Mouse (Mus musculus) liver, embryonic 15.5 days (tissue): Measurements from ENCODE around the gene Ola1. TPM values are rescaled to one million over a fixed set of nuclear protein-coding genes. Genes with fewer than 3 reads are reported as not detected.

Experiments
- ATAC-seq: fragments of 200-750 bp; cut with Nextera tagmentation; 2 replicates; pipeline ENCODE4 v1.8.0; 2017; ENCODE audit warnings: moderate number of reproducible peaks, mild to moderate bottlenecking, moderate library complexity; ENCODE audit not compliant: insufficient read depth
- H3K27ac ChIP-seq: fragments of 300-500 bp; sonication (generic); replicated peaks from 2 replicates; pipeline ENCODE4 v1.5.1; 2015; ENCODE audit warnings: mild to moderate bottlenecking, inconsistent platforms
- H3K27me3 ChIP-seq: fragments of 300-500 bp; sonication (generic); 2 replicates; pipeline ENCODE4 v1.6.1; 2015; ENCODE audit warnings: mild to moderate bottlenecking, inconsistent platforms
- H3K36me3 ChIP-seq: fragments of 300-500 bp; sonication (generic); replicated peaks from 2 replicates; pipeline ENCODE4 v1.6.1; 2015; ENCODE audit warnings: moderate library complexity, mild to moderate bottlenecking, inconsistent platforms
- H3K4me1 ChIP-seq: fragments of 300-500 bp; sonication (generic); replicated peaks from 2 replicates; pipeline ENCODE4 v1.6.1; 2015; ENCODE audit warnings: inconsistent platforms
- H3K4me2 ChIP-seq: fragments of 300-500 bp; sonication (generic); 2 replicates; pipeline ENCODE4 v1.6.1; 2015; ENCODE audit warnings: moderate library complexity, mild to moderate bottlenecking, inconsistent platforms
- H3K4me3 ChIP-seq: fragments of 300-500 bp; sonication (generic); replicated peaks from 2 replicates; pipeline ENCODE4 v1.5.1; 2015; ENCODE audit warnings: mild to moderate bottlenecking, inconsistent platforms
- H3K9ac ChIP-seq: fragments of 300-500 bp; sonication (generic); 2 replicates; pipeline ENCODE4 v1.6.1; 2015; ENCODE audit warnings: moderate library complexity, mild to moderate bottlenecking, inconsistent platforms
- H3K9me3 ChIP-seq: fragments of 300-500 bp; sonication (generic); replicated peaks from 2 replicates; pipeline ENCODE4 v1.6.1; 2016; ENCODE audit warnings: inconsistent platforms
- WGBS: fragments of 180-500 bp; shearing (Covaris S2); methylation state at CpG from one replicate; pipeline ENCODE4 v1.1.7; 2015; ENCODE audit warnings: mixed read lengths; ENCODE audit not compliant: insufficient replicate concordance; 5-methylcytosine and 5-hydroxymethylcytosine counted together
- polyA plus RNA-seq: library from polyadenylated mRNA; unstranded; fragments of >200 nt; fragmentation: Nextera tagmentation; extraction: Ambion mirVana; gene quantifications from 2 replicates; pipeline ENCODE4 v1.2.1, GENCODE M21; 2015

The Ola1 gene
- 30.9 and 41.7 TPM in 2 replicates for polyA plus RNA-seq

DNA sequence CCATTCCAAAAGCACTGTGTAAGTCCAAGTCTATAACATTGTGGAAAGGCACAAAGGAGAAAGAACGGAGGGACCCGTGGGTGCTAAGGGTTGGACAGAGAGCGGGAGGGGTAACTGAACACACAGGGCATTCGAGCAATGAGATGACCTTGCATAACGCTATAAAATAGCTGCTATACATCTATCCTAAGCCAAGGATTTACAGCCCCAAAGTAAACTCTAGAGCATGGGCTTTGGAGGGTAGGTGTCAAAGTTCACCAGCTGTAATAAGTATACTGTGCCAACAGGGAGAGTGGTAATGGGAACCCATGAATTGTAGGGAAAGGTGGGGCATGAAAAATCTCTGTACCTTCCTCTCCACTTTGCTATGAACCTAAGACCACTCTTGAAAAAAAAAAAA, at the start of gene Ola1:
Ola1 (minus strand) TSS at position 12 of the 400 bp plus-strand sequence.
- peaks cover 5% of the 10 kb centered on the region for H3K4me1 ChIP-seq
- no peaks in the 10 kb centered on the region for H3K36me3 ChIP-seq
- 0 out of 2 replicates have a peak, but pooled peaks cover 7% of the 10 kb centered on the region for H3K27me3 ChIP-seq
- no peak within 1 kb of the TSS for H3K4me3 ChIP-seq
- 68% methylated on average over 5 of the region's 5 CpGs for WGBS
- H3K9ac ChIP-seq = no peak within 1 kb of the TSS
- no peaks in the 10 kb centered on the region for H3K9me3 ChIP-seq
- no peak for ATAC-seq
- H3K27ac ChIP-seq = no peak within 1 kb of the TSS
- H3K4me2 ChIP-seq = no peak within 1 kb of the TSS

DNA sequence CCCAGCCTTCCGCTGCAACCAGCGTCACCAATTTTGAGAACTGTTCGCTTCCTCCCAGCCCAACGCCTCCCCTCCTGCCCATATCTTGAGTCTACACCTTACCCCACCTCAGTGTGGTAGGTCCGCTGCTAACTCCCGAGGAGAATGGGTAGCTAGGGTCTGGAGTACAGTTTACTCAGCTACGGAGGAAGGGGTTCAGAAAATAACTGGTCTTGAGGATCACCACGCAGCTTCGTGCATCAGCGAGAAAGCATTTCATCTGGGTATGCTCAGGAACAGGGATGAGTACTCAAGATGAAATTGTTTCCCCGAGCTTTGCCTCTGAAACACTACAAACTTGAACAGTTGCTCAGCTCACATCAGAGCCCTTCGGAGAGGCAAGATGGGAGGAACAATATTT, 49.6 kb upstream of the Ola1 start:
- WGBS = 1% methylated on average over 12 of the region's 12 CpGs
- Histone ChIP-seq H3K4me2 (no peak overlapping the region), H3K4me1 (peaks cover 42% of the 10 kb centered on the region), H3K4me3 (no peak overlapping the region), H3K27ac (no peak overlapping the region), H3K27me3 (peaks cover 99% of the 10 kb centered on the region), H3K9me3 (no peaks in the 10 kb centered on the region), H3K36me3 (no peaks in the 10 kb centered on the region), H3K9ac (no peak overlapping the region)
- no peak for ATAC-seq

DNA sequence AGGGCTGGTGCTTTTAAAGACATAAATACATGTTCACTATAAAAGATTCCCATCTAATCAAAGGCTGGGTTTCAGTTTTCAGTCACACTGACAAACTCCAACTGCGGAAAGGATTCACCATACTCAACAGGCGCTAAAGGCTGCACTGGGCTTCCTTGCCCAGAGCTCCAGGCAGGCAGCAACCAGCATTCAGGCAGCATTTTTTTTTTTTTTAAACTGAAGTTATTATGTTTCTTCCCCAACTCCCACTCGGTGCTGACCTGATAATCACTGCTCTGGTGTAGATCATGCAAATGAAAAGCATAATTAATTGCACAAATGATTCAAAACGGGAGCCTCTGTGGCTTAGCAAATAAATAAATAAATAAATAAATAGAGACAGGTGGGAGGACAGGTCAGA, 49.1 kb upstream of the Ola1 start:
- 6% methylated on average over 4 of the region's 4 CpGs for WGBS
- Histone ChIP-seq H3K4me2 (no peak overlapping the region), H3K27me3 (peaks cover 99% of the 10 kb centered on the region), H3K4me3 (no peak overlapping the region), H3K4me1 (peaks cover 39% of the 10 kb centered on the region), H3K9ac (no peak overlapping the region), H3K9me3 (no peaks in the 10 kb centered on the region), H3K27ac (no peak overlapping the region), H3K36me3 (no peaks in the 10 kb centered on the region)
- ATAC-seq = no peak

DNA sequence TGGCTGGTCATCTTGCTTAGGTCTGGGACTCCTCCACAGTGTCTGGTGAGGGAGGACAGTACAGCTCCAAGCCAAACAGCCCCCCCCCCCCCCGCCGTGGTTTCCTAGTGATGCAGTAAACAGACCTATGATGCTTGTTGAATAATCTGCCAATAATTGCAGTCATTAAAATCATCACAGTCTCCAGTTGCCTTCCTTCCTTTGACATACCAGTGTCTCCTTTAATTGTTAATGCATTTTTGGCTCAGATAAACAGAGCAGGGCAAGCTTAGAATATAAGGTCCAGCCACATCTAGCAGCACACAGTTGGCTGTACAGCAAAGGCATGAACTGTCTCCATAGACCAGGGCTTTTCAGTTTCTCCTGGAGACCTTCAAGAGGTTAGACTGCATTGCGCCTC, 48.5 kb upstream of the Ola1 start:
- Histone ChIP-seq H3K4me2 (no peak overlapping the region), H3K36me3 (no peaks in the 10 kb centered on the region), H3K27ac (no peak overlapping the region), H3K4me1 (peaks cover 33% of the 10 kb centered on the region), H3K4me3 (no peak overlapping the region), H3K9me3 (no peaks in the 10 kb centered on the region), H3K9ac (no peak overlapping the region), H3K27me3 (peaks cover 99% of the 10 kb centered on the region)
- ATAC-seq = no peak
- 16% methylated on average over 3 of the region's 3 CpGs for WGBS

DNA sequence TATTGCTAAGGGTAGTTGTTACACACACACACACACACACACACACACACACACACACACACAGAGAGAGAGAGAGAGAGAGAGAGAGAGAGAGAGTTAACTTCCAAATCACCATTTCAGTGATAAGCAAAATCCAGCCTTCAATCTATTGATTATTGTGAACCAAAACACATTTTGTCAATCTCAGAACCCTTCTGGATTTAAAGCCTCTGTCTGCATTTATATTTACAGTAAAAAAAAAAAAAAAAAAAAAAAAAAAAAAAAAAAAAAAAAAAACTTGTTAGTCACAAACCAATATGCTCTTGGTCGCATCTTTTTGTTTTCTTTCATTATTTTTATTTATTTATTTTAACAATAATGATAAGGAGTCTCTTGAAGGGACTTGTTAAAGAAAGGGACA, 47.9 kb upstream of the Ola1 start:
- H3K4me3 ChIP-seq = no peak overlapping the region
- H3K4me2 ChIP-seq = no peak overlapping the region
- peaks cover 28% of the 10 kb centered on the region for H3K4me1 ChIP-seq
- no peak overlapping the region for H3K27ac ChIP-seq
- ATAC-seq = no peak
- no peak overlapping the region for H3K9ac ChIP-seq
- 28% methylated on average over 1 of the region's 1 CpGs for WGBS
- H3K27me3 ChIP-seq = peaks cover 99% of the 10 kb centered on the region
- H3K9me3 ChIP-seq = no peaks in the 10 kb centered on the region
- no peaks in the 10 kb centered on the region for H3K36me3 ChIP-seq

DNA sequence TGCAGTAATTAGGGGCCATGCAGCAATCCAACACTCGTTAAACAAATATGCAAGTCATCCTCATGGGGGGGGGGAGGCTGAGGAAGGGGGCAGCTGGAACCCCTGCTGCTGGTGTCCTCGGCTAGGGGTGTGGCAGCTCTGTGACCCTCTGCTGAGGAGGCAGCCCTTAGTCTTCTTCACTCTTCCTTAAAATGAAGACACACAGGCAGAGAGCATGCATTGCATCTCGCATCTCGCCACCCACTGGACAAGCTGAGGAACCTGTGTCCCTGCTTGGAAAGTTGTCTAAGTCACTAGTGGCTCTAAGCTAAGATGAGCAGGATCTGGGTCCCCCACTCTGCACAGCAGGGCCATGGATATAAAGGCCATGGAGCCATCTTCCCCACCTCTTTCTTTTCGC, 47.3 kb upstream of the Ola1 start:
- no peaks in the 10 kb centered on the region for H3K36me3 ChIP-seq
- H3K4me2 ChIP-seq = no peak overlapping the region
- WGBS = 6% methylated on average over 5 of the region's 5 CpGs
- no peak overlapping the region for H3K9ac ChIP-seq
- no peaks in the 10 kb centered on the region for H3K9me3 ChIP-seq
- H3K4me1 ChIP-seq = peaks cover 22% of the 10 kb centered on the region
- no peak for ATAC-seq
- H3K27me3 ChIP-seq = peaks cover 97% of the 10 kb centered on the region
- no peak overlapping the region for H3K4me3 ChIP-seq
- H3K27ac ChIP-seq = no peak overlapping the region

DNA sequence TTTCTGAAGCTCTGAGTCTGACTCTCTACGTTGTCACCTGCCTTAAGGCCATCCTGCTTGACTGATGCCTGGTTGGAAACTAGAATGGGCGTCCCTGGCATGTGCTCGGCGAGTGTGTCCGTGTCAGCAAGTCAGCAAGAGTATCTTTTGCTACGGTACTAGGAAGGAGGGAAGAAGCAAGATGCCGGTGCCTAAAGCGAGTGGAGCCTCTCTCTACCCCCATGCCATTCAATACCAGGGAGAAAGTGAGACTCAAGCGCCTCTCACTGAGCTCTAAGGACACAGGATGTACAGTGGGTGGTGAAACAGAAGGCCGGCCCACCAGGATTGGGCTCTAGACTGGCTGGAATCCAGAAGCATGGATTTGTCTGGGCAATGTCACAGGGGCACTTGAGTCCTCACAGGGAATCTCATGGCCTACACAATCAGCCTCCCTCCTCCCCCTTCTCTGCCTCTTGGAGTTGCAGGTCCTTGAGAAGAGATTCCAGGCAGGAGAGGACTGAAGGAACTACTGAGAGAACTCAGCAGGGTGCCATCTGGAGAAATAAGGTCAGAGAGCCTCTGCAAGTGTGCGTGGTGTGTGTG, 46.0 kb upstream of the Ola1 start:
- no peak for ATAC-seq
- 5% methylated on average over 11 of the region's 11 CpGs for WGBS
- Histone ChIP-seq H3K9ac (no peak overlapping the region), H3K4me2 (no peak overlapping the region), H3K4me1 (peaks cover 12% of the 10 kb centered on the region), H3K27ac (no peak overlapping the region), H3K9me3 (no peaks in the 10 kb centered on the region), H3K36me3 (no peaks in the 10 kb centered on the region), H3K27me3 (peaks cover 87% of the 10 kb centered on the region), H3K4me3 (no peak overlapping the region)

DNA sequence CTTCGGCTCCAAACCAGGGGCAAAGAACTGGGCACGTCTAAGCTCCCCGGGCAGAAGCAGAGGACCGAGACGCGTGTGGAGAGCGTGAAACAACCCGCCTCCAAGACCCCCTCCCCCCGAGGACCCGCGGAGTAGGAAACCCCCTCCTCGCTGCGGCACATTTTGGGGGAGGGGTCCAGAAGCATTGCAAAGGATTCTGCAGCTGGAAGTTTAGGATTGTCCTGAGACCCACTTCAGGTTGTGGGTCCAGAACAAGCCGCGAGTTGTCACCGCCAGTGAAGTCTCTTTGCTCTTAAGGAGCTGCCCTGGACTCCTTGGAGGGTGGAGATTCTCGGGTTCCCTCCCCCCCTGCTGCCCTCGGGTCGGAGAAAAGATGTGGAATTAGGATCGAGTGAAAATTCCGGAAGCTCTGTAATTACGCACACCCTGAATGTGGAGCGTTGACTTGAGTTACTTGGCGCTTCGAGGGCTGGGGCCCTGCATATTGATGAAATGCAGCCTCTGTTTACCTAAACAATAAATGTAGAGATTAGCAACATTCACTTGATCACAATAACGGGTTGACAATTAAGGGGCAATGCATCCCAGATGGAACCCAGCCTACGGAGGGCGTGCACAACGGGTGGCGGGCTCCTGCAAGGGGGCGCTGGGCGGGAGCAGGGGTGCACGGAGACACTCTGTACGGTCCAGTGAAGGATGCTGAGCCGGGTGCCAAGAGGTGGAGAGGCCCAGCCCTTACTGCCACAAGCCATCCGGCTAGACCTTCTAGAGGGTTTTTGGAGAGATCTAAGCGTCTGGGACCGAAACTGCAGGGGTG, 45.3 kb upstream of the Ola1 start:
- no peak for ATAC-seq
- WGBS = 2% methylated on average over 38 of the region's 38 CpGs

DNA sequence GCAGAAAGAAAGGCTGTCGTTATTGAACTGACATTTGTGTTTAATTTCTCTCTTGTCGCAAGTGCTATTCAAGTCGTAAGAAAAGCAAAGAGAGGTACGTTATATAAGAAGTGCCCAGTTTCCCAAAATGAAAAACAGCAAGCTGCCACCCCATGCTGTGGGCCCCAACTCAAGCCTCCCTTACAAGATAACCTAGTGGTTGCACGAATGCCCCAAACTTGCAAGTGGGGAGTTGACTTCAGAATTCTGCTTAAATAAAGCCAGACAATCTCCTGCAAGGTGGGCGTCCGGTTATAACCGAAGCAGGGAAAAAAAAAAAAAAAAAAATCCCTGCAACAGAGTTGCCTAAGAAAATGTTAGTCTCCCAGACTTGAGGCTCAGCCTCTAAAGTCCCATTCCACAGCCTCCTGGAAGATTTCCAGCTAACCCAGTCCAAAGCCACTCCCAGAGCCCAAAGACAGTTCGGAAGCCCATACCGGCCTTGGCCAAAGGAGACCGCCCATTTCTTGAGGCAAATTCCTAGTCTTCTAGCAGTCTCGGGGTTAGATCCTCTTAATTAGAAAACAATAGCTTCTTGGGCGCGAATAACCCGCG, 44.5 kb upstream of the Ola1 start:
- Histone ChIP-seq H3K27me3 (peaks cover 83% of the 10 kb centered on the region), H3K9me3 (no peaks in the 10 kb centered on the region), H3K4me3 (peak overlapping the region; percentile 18), H3K27ac (no peak overlapping the region), H3K9ac (no peak overlapping the region), H3K4me2 (peak overlapping the region; percentile 32; the same call in 1 of the 2 replicates), H3K4me1 (peaks cover 12% of the 10 kb centered on the region), H3K36me3 (no peaks in the 10 kb centered on the region)
- ATAC-seq = no peak
- WGBS = 12% methylated on average over 16 of the region's 16 CpGs

More for the DNA sequence above, 45.3 kb upstream of the Ola1 start:
- Histone ChIP-seq H3K9ac (no peak overlapping the region), H3K4me3 (peak overlapping the region; percentile 18), H3K4me2 (peak overlapping the region; percentile 32; the same call in 1 of the 2 replicates), H3K9me3 (no peaks in the 10 kb centered on the region), H3K36me3 (no peaks in the 10 kb centered on the region), H3K27ac (no peak overlapping the region), H3K27me3 (peaks cover 84% of the 10 kb centered on the region), H3K4me1 (peaks cover 12% of the 10 kb centered on the region)

DNA sequence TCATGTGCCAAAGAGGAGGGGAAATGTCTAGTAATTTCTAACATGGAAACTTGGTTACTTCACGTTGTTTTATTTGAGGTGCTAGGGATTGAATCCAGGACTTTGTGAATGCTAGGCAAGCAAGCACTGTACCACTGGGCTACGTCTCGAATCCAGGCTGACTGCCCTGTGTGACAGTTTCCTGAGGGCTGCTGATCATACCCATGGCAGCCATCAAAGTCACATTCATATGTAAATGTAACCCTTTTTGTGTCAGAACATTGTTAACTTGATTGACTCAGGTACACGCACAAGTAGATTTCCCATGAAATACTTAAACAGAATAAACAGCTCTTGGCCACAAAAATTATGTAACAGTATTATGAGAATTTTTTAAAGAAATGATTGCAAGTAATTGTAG, 30.0 kb upstream of the Ola1 start:
- no peaks in the 10 kb centered on the region for H3K9me3 ChIP-seq
- H3K27me3 ChIP-seq = 0 out of 2 replicates have a peak, but pooled peaks cover 11% of the 10 kb centered on the region
- no peak overlapping the region for H3K27ac ChIP-seq
- no peaks in the 10 kb centered on the region for H3K36me3 ChIP-seq
- H3K9ac ChIP-seq = no peak overlapping the region
- WGBS = 61% methylated on average over 4 of the region's 4 CpGs
- no peak overlapping the region for H3K4me3 ChIP-seq
- no peak overlapping the region for H3K4me2 ChIP-seq
- ATAC-seq = no peak
- H3K4me1 ChIP-seq = no peaks in the 10 kb centered on the region

DNA sequence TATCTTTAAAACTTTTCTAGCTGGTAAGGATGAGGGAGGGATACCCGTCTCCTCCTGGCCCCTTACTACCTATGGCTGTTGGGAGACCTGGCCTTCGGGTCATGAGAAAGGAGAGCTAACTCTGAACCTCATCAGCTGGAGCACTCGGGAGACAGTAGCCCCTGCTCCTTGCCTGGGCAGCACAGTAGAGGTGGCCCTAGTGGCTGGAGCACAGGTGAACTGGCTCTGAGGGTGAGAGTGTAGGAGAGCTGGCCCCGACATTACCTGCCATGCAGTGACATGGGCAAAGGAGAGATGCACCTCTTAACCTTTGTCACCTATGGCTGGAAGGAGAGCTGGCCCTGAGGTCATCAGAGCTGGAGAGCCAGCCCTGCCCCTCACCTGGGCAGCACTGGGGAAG, 22.6 kb upstream of the Ola1 start:
- 55% methylated on average over 4 of the region's 4 CpGs for WGBS
- no peak overlapping the region for H3K4me2 ChIP-seq
- no peak overlapping the region for H3K27ac ChIP-seq
- no peaks in the 10 kb centered on the region for H3K36me3 ChIP-seq
- no peak for ATAC-seq
- no peak overlapping the region for H3K4me3 ChIP-seq
- H3K27me3 ChIP-seq = 0 out of 2 replicates have a peak, but pooled peaks cover 3% of the 10 kb centered on the region
- no peaks in the 10 kb centered on the region for H3K4me1 ChIP-seq
- no peak overlapping the region for H3K9ac ChIP-seq
- no peaks in the 10 kb centered on the region for H3K9me3 ChIP-seq
